Mouse (Mus musculus) hindbrain, embryonic 13.5 days (tissue): ENCODE measurements around the gene Man1a. TPM values are rescaled to one million over a fixed set of nuclear protein-coding genes. Genes with fewer than 3 reads are reported as not detected.

ENCODE experiments used
- ATAC-seq: fragments of 200-750 bp; cut with Nextera tagmentation; 2 replicates; pipeline ENCODE4 v1.8.0; 2017; ENCODE audit warnings: moderate TSS enrichment; ENCODE audit not compliant: low FRiP score
- H3K27ac ChIP-seq: fragments of 300-500 bp; sonication (generic); 2 replicates; pipeline ENCODE4 v1.5.1; 2015; ENCODE audit warnings: inconsistent platforms, mild to moderate bottlenecking, moderate library complexity
- H3K27me3 ChIP-seq: fragments of 300-500 bp; sonication (generic); 2 replicates; pipeline ENCODE4 v1.6.1; 2015; ENCODE audit warnings: mild to moderate bottlenecking, inconsistent platforms
- H3K36me3 ChIP-seq: fragments of 300-500 bp; sonication (generic); 2 replicates; pipeline ENCODE4 v1.6.1; 2015; ENCODE audit warnings: mild to moderate bottlenecking, inconsistent platforms
- H3K4me1 ChIP-seq: fragments of 300-500 bp; sonication (generic); replicated peaks from 2 replicates; pipeline ENCODE4 v1.6.1; 2015; ENCODE audit warnings: inconsistent platforms
- H3K4me2 ChIP-seq: fragments of 300-500 bp; sonication (generic); 2 replicates; pipeline ENCODE4 v1.6.1; 2015; ENCODE audit warnings: inconsistent platforms, mild to moderate bottlenecking, moderate library complexity
- H3K4me3 ChIP-seq: fragments of 300-500 bp; sonication (generic); 2 replicates; pipeline ENCODE4 v1.5.1; 2015; ENCODE audit warnings: mild to moderate bottlenecking, inconsistent platforms
- H3K9ac ChIP-seq: fragments of 300-500 bp; sonication (generic); 2 replicates; pipeline ENCODE4 v1.6.1; 2015; ENCODE audit warnings: mild to moderate bottlenecking, inconsistent platforms
- H3K9me3 ChIP-seq: fragments of 300-500 bp; sonication (generic); 2 replicates; pipeline ENCODE4 v1.6.1; 2016; ENCODE audit warnings: inconsistent platforms
- WGBS: fragments of 180-500 bp; shearing (Covaris S2); methylation state at CpG from one replicate; pipeline ENCODE4 v1.1.7; 2015; 5-methylcytosine and 5-hydroxymethylcytosine counted together
- polyA plus RNA-seq: library from polyadenylated mRNA; unstranded; fragments of >200 nt; fragmentation: Nextera tagmentation; extraction: Ambion mirVana; gene quantifications from 2 replicates; pipeline ENCODE4 v1.2.1, GENCODE M21; 2015

Man1a gene
- polyA plus RNA-seq, 1 experiment from 2014 or later = 3.4 TPM

DNA sequence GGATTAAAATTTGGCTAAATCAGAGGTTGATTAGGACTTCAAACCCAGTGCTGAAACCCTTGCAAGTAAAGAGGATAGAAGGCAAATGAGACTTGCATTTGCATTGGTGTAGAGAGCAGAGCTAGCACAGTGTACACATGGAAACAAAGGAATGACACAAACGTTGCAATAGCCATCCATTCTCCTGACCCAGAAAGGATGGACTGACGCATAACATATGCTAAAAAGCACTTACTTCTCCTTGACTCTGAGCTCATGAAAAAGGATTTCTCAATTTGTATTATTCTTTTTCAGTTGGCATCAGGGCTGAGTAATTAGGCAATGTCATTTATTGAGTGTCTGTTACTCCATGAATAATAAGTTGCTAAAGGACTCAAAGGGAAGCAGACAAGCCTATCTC, 41.6 kb downstream of the Man1a start:
- WGBS = 56% methylated on average over 2 of the region's 2 CpGs
- Histone ChIP-seq H3K9me3 (no peaks in the 10 kb centered on the region), H3K36me3 (no peaks in the 10 kb centered on the region), H3K9ac (no peak overlapping the region), H3K4me2 (no peak overlapping the region), H3K4me3 (no peak overlapping the region), H3K4me1 (no peaks in the 10 kb centered on the region), H3K27me3 (no peaks in the 10 kb centered on the region), H3K27ac (no peak overlapping the region)
- no peak for ATAC-seq

DNA sequence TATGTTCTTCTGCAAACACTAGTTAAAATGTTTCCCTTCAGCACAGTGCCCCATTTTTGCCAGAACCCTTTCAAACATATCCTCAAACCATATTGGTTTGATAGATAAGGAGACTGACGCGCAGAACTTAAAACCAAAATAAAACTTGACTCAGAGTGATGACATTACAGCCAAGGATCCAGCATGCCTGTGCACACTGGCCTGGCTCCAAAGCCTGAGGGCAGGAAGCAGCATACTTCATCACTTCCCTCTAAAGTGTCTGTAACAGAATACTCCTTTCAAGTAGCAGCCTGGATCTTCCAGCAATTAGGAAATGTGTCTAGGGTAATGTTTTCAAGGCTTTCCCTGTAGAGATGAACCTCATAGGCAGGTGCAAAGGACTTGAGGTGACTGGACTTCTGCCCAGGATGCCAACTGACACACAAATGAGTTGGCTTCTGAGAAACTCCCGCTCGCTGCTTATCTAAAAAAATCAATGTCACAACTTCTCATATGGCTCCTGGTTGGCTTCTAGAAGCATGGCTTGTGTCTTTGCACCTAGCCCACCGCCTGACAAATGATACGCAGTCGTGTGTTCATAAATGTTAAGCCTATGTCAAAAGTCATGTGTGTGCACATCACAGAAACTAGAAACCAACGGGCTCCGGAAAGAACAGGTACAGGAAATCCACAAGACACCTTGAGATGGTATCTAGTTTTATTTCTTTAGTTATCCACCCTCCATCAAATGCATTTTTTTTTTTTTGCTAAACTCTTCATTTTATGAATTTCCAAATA, 43.9 kb downstream of the Man1a start:
- H3K4me1 ChIP-seq = no peaks in the 10 kb centered on the region
- no peak overlapping the region for H3K4me3 ChIP-seq
- H3K27ac ChIP-seq = no peak overlapping the region
- 94% methylated on average over 9 of the region's 9 CpGs for WGBS
- H3K36me3 ChIP-seq = no peaks in the 10 kb centered on the region
- no peaks in the 10 kb centered on the region for H3K27me3 ChIP-seq
- H3K9ac ChIP-seq = no peak overlapping the region
- no peaks in the 10 kb centered on the region for H3K9me3 ChIP-seq
- no peak for ATAC-seq
- no peak overlapping the region for H3K4me2 ChIP-seq

GRCm38 (mm10) chr10:54028866-54029265, 47.5 kb downstream of the Man1a start:
- Histone ChIP-seq H3K4me1 (no peaks in the 10 kb centered on the region), H3K9ac (no peak overlapping the region), H3K27ac (no peak overlapping the region), H3K4me3 (no peak overlapping the region), H3K27me3 (no peaks in the 10 kb centered on the region), H3K9me3 (no peaks in the 10 kb centered on the region), H3K36me3 (no peaks in the 10 kb centered on the region), H3K4me2 (no peak overlapping the region)
- no peak for ATAC-seq
- 95% methylated on average over 4 of the region's 4 CpGs for WGBS

- H3K9me3 ChIP-seq = no peaks in the 10 kb centered on the region
- H3K27ac ChIP-seq = no peak overlapping the region
- H3K4me2 ChIP-seq = no peak overlapping the region
- no peaks in the 10 kb centered on the region for H3K4me1 ChIP-seq
- no peak overlapping the region for H3K4me3 ChIP-seq
- ATAC-seq = no peak
- no peaks in the 10 kb centered on the region for H3K36me3 ChIP-seq
- WGBS = 91% methylated on average over 5 of the region's 5 CpGs
- no peak overlapping the region for H3K9ac ChIP-seq
- H3K27me3 ChIP-seq = no peaks in the 10 kb centered on the region
Measured at GRCm38 (mm10) chr10:54026738-54027427, 49.5 kb downstream of the Man1a start.

- H3K4me2 ChIP-seq = no peak overlapping the region
- 88% methylated on average over 4 of the region's 4 CpGs for WGBS
- H3K4me1 ChIP-seq = no peaks in the 10 kb centered on the region
- H3K9ac ChIP-seq = no peak overlapping the region
- H3K36me3 ChIP-seq = no peaks in the 10 kb centered on the region
- H3K9me3 ChIP-seq = no peaks in the 10 kb centered on the region
- no peaks in the 10 kb centered on the region for H3K27me3 ChIP-seq
- H3K27ac ChIP-seq = no peak overlapping the region
- H3K4me3 ChIP-seq = no peak overlapping the region
- no peak for ATAC-seq
Measured at GRCm38 (mm10) chr10:54026101-54026500, 50.3 kb downstream of the Man1a start.

- H3K27me3 ChIP-seq = no peaks in the 10 kb centered on the region
- no peak overlapping the region for H3K4me3 ChIP-seq
- H3K36me3 ChIP-seq = no peaks in the 10 kb centered on the region
- 85% methylated on average over 5 of the region's 5 CpGs for WGBS
- H3K9me3 ChIP-seq = no peaks in the 10 kb centered on the region
- ATAC-seq = no peak
- no peak overlapping the region for H3K27ac ChIP-seq
- H3K9ac ChIP-seq = no peak overlapping the region
- no peak overlapping the region for H3K4me2 ChIP-seq
- H3K4me1 ChIP-seq = no peaks in the 10 kb centered on the region
Measured at GRCm38 (mm10) chr10:54017904-54018454, 58.4 kb downstream of the Man1a start.

- no peak overlapping the region for H3K4me3 ChIP-seq
- H3K9me3 ChIP-seq = no peaks in the 10 kb centered on the region
- WGBS = 80% methylated on average over 15 of the region's 15 CpGs
- H3K9ac ChIP-seq = no peak overlapping the region
- H3K36me3 ChIP-seq = no peaks in the 10 kb centered on the region
- no peak for ATAC-seq
- H3K4me1 ChIP-seq = no peaks in the 10 kb centered on the region
- H3K4me2 ChIP-seq = no peak overlapping the region
- no peaks in the 10 kb centered on the region for H3K27me3 ChIP-seq
- H3K27ac ChIP-seq = no peak overlapping the region
Measured at GRCm38 (mm10) chr10:54014116-54014758, 62.2 kb downstream of the Man1a start.

- Histone ChIP-seq H3K4me3 (no peak overlapping the region), H3K27ac (no peak overlapping the region), H3K4me1 (no peaks in the 10 kb centered on the region), H3K27me3 (no peaks in the 10 kb centered on the region), H3K9me3 (no peaks in the 10 kb centered on the region), H3K4me2 (no peak overlapping the region), H3K36me3 (no peaks in the 10 kb centered on the region), H3K9ac (no peak overlapping the region)
- 74% methylated on average over 11 of the region's 11 CpGs for WGBS
- no peak for ATAC-seq
Measured at GRCm38 (mm10) chr10:54013143-54013791, 63.1 kb downstream of the Man1a start.

DNA sequence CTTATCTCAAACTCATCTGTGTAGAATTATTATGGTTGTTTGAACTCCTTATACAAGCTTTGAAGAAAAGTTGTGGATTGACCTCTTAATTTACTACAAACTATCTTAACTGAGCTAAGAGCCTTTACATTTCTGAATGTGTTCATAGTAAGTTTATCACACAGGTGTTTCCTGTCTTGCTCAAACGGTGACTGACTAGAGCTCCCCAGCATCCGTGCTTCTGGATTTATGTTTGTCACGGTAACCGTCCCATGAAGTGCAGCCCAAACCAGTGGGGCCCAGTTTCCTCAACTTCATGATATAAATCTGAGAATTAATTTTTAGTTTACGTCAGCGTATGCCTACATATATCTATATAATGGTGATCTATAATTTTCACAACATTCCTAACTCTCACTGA, 67.3 kb downstream of the Man1a start:
- no peak for ATAC-seq
- Histone ChIP-seq H3K9me3 (no peaks in the 10 kb centered on the region), H3K4me2 (no peak overlapping the region), H3K36me3 (no peaks in the 10 kb centered on the region), H3K27ac (no peak overlapping the region), H3K4me1 (no peaks in the 10 kb centered on the region), H3K4me3 (no peak overlapping the region), H3K27me3 (no peaks in the 10 kb centered on the region), H3K9ac (no peak overlapping the region)
- 93% methylated on average over 6 of the region's 6 CpGs for WGBS

DNA sequence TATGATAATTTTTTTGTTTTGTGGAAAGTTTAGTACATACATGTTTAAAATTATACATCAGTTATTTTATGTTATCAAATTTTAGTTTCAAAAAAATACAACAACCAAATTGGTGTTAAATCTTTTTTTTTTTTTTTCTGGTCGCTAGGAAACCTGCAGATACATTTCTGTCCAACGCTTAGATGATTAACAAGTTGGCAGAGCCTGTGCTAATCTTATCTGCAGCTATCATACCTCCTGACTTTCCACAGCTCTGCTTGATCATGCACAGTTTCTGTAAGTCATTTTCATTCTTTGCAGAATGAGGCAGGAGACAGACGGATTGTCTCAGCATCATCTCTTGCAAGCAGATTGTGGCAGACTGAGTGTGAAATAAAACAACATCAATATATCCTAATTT, 69.5 kb downstream of the Man1a start:
- Histone ChIP-seq H3K9ac (no peak overlapping the region), H3K4me2 (no peak overlapping the region), H3K27ac (no peak overlapping the region), H3K36me3 (no peaks in the 10 kb centered on the region), H3K27me3 (no peaks in the 10 kb centered on the region), H3K4me1 (no peaks in the 10 kb centered on the region), H3K9me3 (no peaks in the 10 kb centered on the region), H3K4me3 (no peak overlapping the region)
- 85% methylated on average over 3 of the region's 3 CpGs for WGBS
- ATAC-seq = no peak

GRCm38 (mm10) chr10:54005847-54006246, 70.6 kb downstream of the Man1a start:
- no peak overlapping the region for H3K4me2 ChIP-seq
- no peaks in the 10 kb centered on the region for H3K36me3 ChIP-seq
- no peak overlapping the region for H3K27ac ChIP-seq
- no peak overlapping the region for H3K4me3 ChIP-seq
- H3K4me1 ChIP-seq = no peaks in the 10 kb centered on the region
- no peak for ATAC-seq
- H3K9ac ChIP-seq = no peak overlapping the region
- no peaks in the 10 kb centered on the region for H3K9me3 ChIP-seq
- 100% methylated on average over 2 of the region's 2 CpGs for WGBS
- H3K27me3 ChIP-seq = no peaks in the 10 kb centered on the region

DNA sequence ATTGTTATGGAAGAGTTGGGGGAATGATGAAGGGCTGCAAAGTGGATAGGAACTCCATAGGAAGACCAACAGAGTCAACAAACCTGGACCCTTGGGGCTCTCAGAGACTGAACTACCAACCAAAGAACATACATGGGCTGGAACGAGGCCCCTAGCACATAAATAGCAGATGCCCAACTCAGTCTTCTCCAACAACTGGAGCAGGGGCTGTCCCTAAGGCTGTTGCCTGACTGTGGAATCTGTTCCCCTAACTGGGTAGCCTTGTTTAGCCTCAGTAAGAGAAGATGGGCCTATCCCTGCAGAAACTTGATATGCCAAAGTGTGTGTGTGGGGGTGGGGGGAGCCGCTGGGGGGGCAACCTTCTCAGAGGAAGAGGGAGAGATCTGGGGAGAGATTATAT, 73.5 kb downstream of the Man1a start:
- H3K4me2 ChIP-seq = no peak overlapping the region
- ATAC-seq = no peak
- H3K4me1 ChIP-seq = no peaks in the 10 kb centered on the region
- H3K27ac ChIP-seq = no peak overlapping the region
- 86% methylated on average over 2 of the region's 2 CpGs for WGBS
- H3K9ac ChIP-seq = no peak overlapping the region
- H3K36me3 ChIP-seq = no peaks in the 10 kb centered on the region
- no peaks in the 10 kb centered on the region for H3K9me3 ChIP-seq
- H3K4me3 ChIP-seq = no peak overlapping the region
- no peaks in the 10 kb centered on the region for H3K27me3 ChIP-seq
